Mouse (Mus musculus) hindbrain, embryonic 13.5 days (tissue): ENCODE results near the gene Gm48551. TPM values are rescaled to one million over a fixed set of nuclear protein-coding genes. Genes with fewer than 3 reads are reported as not detected.

ENCODE experiments used
- ATAC-seq: fragments of 200-750 bp; cut with Nextera tagmentation; 2 replicates; pipeline ENCODE4 v1.8.0; 2017; ENCODE audit warnings: moderate TSS enrichment; ENCODE audit not compliant: low FRiP score
- H3K27ac ChIP-seq: fragments of 300-500 bp; sonication (generic); 2 replicates; pipeline ENCODE4 v1.5.1; 2015; ENCODE audit warnings: inconsistent platforms, mild to moderate bottlenecking, moderate library complexity
- H3K27me3 ChIP-seq: fragments of 300-500 bp; sonication (generic); 2 replicates; pipeline ENCODE4 v1.6.1; 2015; ENCODE audit warnings: mild to moderate bottlenecking, inconsistent platforms
- H3K36me3 ChIP-seq: fragments of 300-500 bp; sonication (generic); 2 replicates; pipeline ENCODE4 v1.6.1; 2015; ENCODE audit warnings: mild to moderate bottlenecking, inconsistent platforms
- H3K4me1 ChIP-seq: fragments of 300-500 bp; sonication (generic); replicated peaks from 2 replicates; pipeline ENCODE4 v1.6.1; 2015; ENCODE audit warnings: inconsistent platforms
- H3K4me2 ChIP-seq: fragments of 300-500 bp; sonication (generic); 2 replicates; pipeline ENCODE4 v1.6.1; 2015; ENCODE audit warnings: inconsistent platforms, mild to moderate bottlenecking, moderate library complexity
- H3K4me3 ChIP-seq: fragments of 300-500 bp; sonication (generic); 2 replicates; pipeline ENCODE4 v1.5.1; 2015; ENCODE audit warnings: mild to moderate bottlenecking, inconsistent platforms
- H3K9ac ChIP-seq: fragments of 300-500 bp; sonication (generic); 2 replicates; pipeline ENCODE4 v1.6.1; 2015; ENCODE audit warnings: mild to moderate bottlenecking, inconsistent platforms
- H3K9me3 ChIP-seq: fragments of 300-500 bp; sonication (generic); 2 replicates; pipeline ENCODE4 v1.6.1; 2016; ENCODE audit warnings: inconsistent platforms
- WGBS: fragments of 180-500 bp; shearing (Covaris S2); methylation state at CpG from one replicate; pipeline ENCODE4 v1.1.7; 2015; 5-methylcytosine and 5-hydroxymethylcytosine counted together
- polyA plus RNA-seq: library from polyadenylated mRNA; unstranded; fragments of >200 nt; fragmentation: Nextera tagmentation; extraction: Ambion mirVana; gene quantifications from 2 replicates; pipeline ENCODE4 v1.2.1, GENCODE M21; 2015

Gm48551 gene
- polyA plus RNA-seq, 1 experiment from 2014 or later, result 6.5 TPM

GRCm38 (mm10) chr10:81418216-81419070 is 34.2 kb downstream of the Gm48551 start:
- H3K4me3 ChIP-seq, result no peak overlapping the region

DNA sequence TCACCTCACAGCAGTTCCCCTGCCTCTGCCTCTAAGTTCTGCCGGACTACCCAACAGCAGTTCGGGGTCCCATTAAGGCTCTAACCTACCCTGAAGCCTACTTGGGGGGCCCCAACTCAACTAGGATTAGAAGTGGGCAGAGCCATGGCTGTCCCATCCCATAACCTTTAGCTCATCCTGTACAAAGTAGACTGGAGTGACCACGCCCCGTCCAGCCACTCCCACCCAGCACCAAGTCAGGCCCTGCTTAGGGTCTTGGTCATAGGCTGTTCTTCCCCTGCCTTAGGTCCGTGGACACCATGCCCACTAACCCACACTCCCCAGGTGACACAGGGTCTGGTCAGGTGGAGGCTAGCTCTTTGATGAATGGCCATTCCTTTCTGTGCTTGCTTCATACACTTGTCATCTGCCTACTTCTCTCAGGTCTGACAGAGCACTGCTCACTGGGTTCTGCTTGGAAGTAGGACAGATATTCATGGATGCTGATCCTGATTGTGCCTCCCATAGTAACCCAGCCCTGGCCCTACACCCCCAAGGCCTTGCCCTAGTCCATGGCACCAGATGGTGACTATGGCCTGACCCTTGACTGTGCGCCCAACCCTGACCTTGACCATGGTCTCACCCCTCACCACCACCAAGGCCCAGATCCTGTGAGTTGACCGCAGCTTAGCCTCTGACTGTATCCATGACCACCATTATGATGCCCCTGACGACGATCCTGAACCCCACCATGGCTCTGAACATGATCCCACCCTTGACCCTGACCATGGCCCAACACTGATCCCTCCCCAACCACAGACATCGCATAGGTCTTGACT is 35.1 kb downstream of the Gm48551 start:
- WGBS, result 94% methylated on average over 10 of the region's 10 CpGs
- peaks cover 54% of the 10 kb centered on the region for H3K4me1 ChIP-seq
- peak overlapping the region; percentile 31; the same call in 1 of the 2 replicates for H3K9ac ChIP-seq
- no peak for ATAC-seq
- H3K4me3 ChIP-seq, result no peak overlapping the region
- H3K27me3 ChIP-seq, result peaks cover 22% of the 10 kb centered on the region; the same call in 1 of the 2 replicates
- H3K27ac ChIP-seq, result peak overlapping the region; percentile 55; the same call in 1 of the 2 replicates
- H3K9me3 ChIP-seq, result no peaks in the 10 kb centered on the region
- H3K4me2 ChIP-seq, result no peak overlapping the region
- peaks cover 11% of the 10 kb centered on the region for H3K36me3 ChIP-seq

More at GRCm38 (mm10) chr10:81418216-81419070, 34.2 kb downstream of the Gm48551 start:
- Histone ChIP-seq H3K27me3 (0 out of 2 replicates have a peak, but pooled peaks cover 16% of the 10 kb centered on the region), H3K4me2 (no peak overlapping the region), H3K27ac (peak overlapping the region; percentile 55; the same call in 1 of the 2 replicates), H3K4me1 (peaks cover 57% of the 10 kb centered on the region), H3K9ac (peak overlapping the region; percentile 31; the same call in 1 of the 2 replicates), H3K9me3 (no peaks in the 10 kb centered on the region), H3K36me3 (peaks cover 11% of the 10 kb centered on the region)
- no peak for ATAC-seq
- 35% methylated on average over 11 of the region's 11 CpGs for WGBS

DNA sequence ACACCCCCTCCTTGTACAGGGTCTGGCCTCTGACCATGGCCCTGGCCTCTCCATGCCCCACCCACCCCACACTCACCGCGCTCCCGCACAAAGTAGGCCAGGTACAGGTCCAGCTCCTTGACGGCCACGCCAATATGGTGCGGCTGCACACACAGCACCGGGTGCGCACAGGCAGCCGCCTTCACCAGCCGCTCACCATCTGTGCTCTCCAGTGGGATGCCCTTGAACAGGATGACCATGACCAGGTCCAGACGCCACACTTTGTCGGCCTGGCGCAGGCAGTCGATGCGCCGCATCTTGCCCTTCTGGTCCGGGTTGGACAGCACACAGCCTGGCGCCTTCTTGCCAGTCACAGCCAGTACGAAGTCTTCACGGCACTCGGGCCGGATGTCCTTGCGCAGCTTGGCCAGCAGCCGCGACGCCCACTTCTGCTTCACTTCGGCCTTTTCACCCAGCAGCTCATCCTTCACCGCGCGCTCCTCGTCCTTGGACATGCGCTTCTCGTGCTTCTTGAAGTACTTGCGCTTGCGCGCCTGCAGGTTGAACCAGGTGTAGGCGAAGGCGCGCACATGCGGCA is 36.0 kb downstream of the Gm48551 start:
- H3K36me3 ChIP-seq, result peaks cover 11% of the 10 kb centered on the region
- H3K4me1 ChIP-seq, result peaks cover 54% of the 10 kb centered on the region
- H3K27ac ChIP-seq, result no peak overlapping the region
- no peak overlapping the region for H3K4me3 ChIP-seq
- no peak overlapping the region for H3K4me2 ChIP-seq
- 82% methylated on average over 40 of the region's 40 CpGs for WGBS
- ATAC-seq, result no peak
- no peaks in the 10 kb centered on the region for H3K9me3 ChIP-seq
- H3K27me3 ChIP-seq, result peaks cover 32% of the 10 kb centered on the region
- H3K9ac ChIP-seq, result no peak overlapping the region

- no peaks in the 10 kb centered on the region for H3K9me3 ChIP-seq
- H3K4me3 ChIP-seq, result no peak overlapping the region
- peaks cover 39% of the 10 kb centered on the region for H3K27me3 ChIP-seq
- H3K9ac ChIP-seq, result no peak overlapping the region
- peaks cover 11% of the 10 kb centered on the region for H3K36me3 ChIP-seq
- no peak overlapping the region for H3K4me2 ChIP-seq
- no peak for ATAC-seq
- WGBS, result 78% methylated on average over 4 of the region's 4 CpGs
- peaks cover 54% of the 10 kb centered on the region for H3K4me1 ChIP-seq
- no peak overlapping the region for H3K27ac ChIP-seq
These were observed 37.0 kb downstream of the Gm48551 start for GRCm38 (mm10) chr10:81421041-81421796.

GRCm38 (mm10) chr10:81421797-81422100 is 37.5 kb downstream of the Gm48551 start:
- no peak overlapping the region for H3K4me3 ChIP-seq
- no peak for ATAC-seq
- no peak overlapping the region for H3K4me2 ChIP-seq
- H3K4me1 ChIP-seq, result peaks cover 54% of the 10 kb centered on the region
- no peak overlapping the region; the same call in 1 of the 2 replicates for H3K9ac ChIP-seq
- peaks cover 44% of the 10 kb centered on the region for H3K27me3 ChIP-seq
- WGBS, result 83% methylated on average over 3 of the region's 5 CpGs
- H3K27ac ChIP-seq, result no peak overlapping the region
- H3K9me3 ChIP-seq, result no peaks in the 10 kb centered on the region
- H3K36me3 ChIP-seq, result peaks cover 11% of the 10 kb centered on the region

GRCm38 (mm10) chr10:81422191-81422590 is 37.9 kb downstream of the Gm48551 start:
- H3K27me3 ChIP-seq, result peaks cover 49% of the 10 kb centered on the region
- WGBS, result 80% methylated on average over 6 of the region's 6 CpGs
- H3K4me3 ChIP-seq, result no peak overlapping the region
- H3K36me3 ChIP-seq, result peaks cover 11% of the 10 kb centered on the region
- ATAC-seq, result no peak
- no peak overlapping the region for H3K4me2 ChIP-seq
- no peaks in the 10 kb centered on the region for H3K9me3 ChIP-seq
- H3K27ac ChIP-seq, result no peak overlapping the region
- H3K9ac ChIP-seq, result no peak overlapping the region
- peaks cover 54% of the 10 kb centered on the region for H3K4me1 ChIP-seq

DNA sequence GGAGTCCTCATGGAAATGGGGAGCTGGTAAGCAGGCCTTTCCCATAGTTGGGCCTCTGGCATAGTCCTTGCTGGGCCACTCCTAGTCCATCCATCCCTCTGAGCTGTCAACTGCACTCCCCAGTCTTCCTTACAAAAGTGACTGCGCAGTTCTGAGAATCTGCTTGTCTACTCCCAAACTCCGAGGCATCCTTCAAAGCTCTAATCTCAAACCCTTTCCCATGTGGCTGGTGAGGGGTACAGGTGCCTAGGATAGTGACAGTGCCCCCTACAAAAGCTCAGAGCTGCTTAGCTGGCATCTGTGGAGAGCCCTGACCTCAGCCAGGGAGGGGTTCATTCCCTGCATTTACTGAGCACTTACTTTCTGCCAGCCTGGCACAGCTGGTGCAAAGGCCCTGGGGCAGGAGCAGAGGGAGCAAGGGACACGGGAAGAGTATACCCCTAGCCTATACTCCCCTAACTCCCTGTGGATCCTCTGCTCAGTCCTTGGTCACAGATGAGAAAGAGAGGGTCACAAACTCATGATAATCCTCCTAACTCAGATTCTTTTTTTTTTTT is 38.5 kb downstream of the Gm48551 start:
- H3K9ac ChIP-seq, result no peak overlapping the region
- ATAC-seq, result no peak
- peaks cover 51% of the 10 kb centered on the region for H3K4me1 ChIP-seq
- no peak overlapping the region for H3K4me2 ChIP-seq
- no peak overlapping the region for H3K4me3 ChIP-seq
- no peak overlapping the region for H3K27ac ChIP-seq
- WGBS, result 89% methylated on average over 3 of the region's 3 CpGs
- H3K27me3 ChIP-seq, result peaks cover 49% of the 10 kb centered on the region
- H3K9me3 ChIP-seq, result no peaks in the 10 kb centered on the region
- peaks cover 11% of the 10 kb centered on the region for H3K36me3 ChIP-seq

DNA sequence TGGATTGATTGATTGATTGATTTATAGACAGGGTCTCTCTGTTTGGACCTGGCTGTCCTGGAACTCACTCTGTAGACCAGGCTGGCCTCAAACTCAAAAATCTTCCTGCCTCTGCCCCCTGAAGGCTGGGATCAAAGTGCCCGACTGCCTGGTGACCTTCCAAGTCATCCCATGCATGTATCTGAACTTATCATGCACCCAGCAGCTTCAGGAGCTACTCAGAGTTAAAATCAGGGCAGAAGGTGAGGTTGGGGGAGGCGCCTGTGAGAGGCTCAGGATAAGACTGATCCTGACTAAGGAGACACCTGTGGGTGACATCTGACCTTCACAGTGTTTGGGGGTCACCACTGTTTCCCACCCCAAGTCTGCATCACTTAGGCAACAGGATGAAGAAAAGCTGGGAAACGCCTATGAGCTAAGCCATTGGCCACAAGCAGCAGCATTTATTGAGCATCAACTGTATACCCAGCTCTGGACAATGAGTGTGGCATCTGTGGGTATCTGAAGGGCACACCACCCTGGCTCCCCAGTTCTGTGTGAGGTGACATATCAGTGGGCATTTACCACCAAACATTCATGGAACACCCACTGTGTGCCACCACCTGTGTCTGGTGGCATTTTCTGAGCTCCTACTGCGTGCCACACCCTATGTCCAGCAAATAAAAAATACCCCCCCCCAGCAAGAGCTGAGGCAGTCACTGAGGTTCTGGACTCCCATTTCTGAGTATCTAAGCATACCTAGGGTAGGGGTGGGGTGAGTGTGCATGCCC is 39.4 kb downstream of the Gm48551 start:
- peaks cover 11% of the 10 kb centered on the region for H3K36me3 ChIP-seq
- H3K9ac ChIP-seq, result no peak overlapping the region
- no peak for ATAC-seq
- 0 out of 2 replicates have a peak overlapping the region, but pooled peaks have one; percentile 61 for H3K4me2 ChIP-seq
- H3K27ac ChIP-seq, result 0 out of 2 replicates have a peak overlapping the region, but pooled peaks have one; percentile 41
- 67% methylated on average over 4 of the region's 4 CpGs for WGBS
- H3K27me3 ChIP-seq, result peaks cover 56% of the 10 kb centered on the region
- no peak overlapping the region for H3K4me3 ChIP-seq
- H3K9me3 ChIP-seq, result no peaks in the 10 kb centered on the region
- H3K4me1 ChIP-seq, result peaks cover 42% of the 10 kb centered on the region

GRCm38 (mm10) chr10:81424246-81425051 is 40.2 kb downstream of the Gm48551 start:
- no peaks in the 10 kb centered on the region for H3K9me3 ChIP-seq
- peaks cover 44% of the 10 kb centered on the region for H3K4me1 ChIP-seq
- WGBS, result 7% methylated on average over 25 of the region's 25 CpGs
- 0 out of 2 replicates have a peak overlapping the region, but pooled peaks have one; percentile 49 for H3K9ac ChIP-seq
- H3K4me3 ChIP-seq, result no peak overlapping the region
- H3K27ac ChIP-seq, result 0 out of 2 replicates have a peak overlapping the region, but pooled peaks have one; percentile 41
- H3K4me2 ChIP-seq, result peak overlapping the region; percentile 61
- no peak for ATAC-seq
- peaks cover 11% of the 10 kb centered on the region for H3K36me3 ChIP-seq
- peaks cover 60% of the 10 kb centered on the region for H3K27me3 ChIP-seq

GRCm38 (mm10) chr10:81425236-81425850 is 41.1 kb downstream of the Gm48551 start:
- no peak for ATAC-seq
- 32% methylated on average over 10 of the region's 10 CpGs for WGBS
- Histone ChIP-seq H3K27me3 (peaks cover 60% of the 10 kb centered on the region), H3K36me3 (peaks cover 3% of the 10 kb centered on the region), H3K4me1 (peaks cover 48% of the 10 kb centered on the region), H3K27ac (no peak overlapping the region; the same call in 1 of the 2 replicates), H3K4me3 (peak overlapping the region; percentile 4; the same call in 1 of the 2 replicates), H3K4me2 (peak overlapping the region; percentile 61), H3K9me3 (no peaks in the 10 kb centered on the region), H3K9ac (peak overlapping the region; percentile 49; the same call in 1 of the 2 replicates)
